Mouse (Mus musculus): Measurements from ENCODE around the gene 9530003J23Rik. TPM values are rescaled to one million over a fixed set of nuclear protein-coding genes. Genes with fewer than 3 reads are reported as not detected.

Gene 9530003J23Rik
- polyA plus RNA-seq, 1 experiment from 2014 or later = not detected

- WGBS = 87% methylated on average over 3 of the region's 3 CpGs
- no peak for DNase-seq (ENCODE audit: extremely low spot score, low spot score)
- no peaks in the 10 kb centered on the region for H3K36me3 ChIP-seq (replicated peaks)
These were observed 41.8 kb downstream of the 9530003J23Rik start for GRCm38 (mm10) chr10:117196696-117197095.

GRCm38 (mm10) chr10:117195748-117196147, 42.8 kb downstream of the 9530003J23Rik start:
- Histone ChIP-seq H3K4me3 (no peak overlapping the region), H3K27ac (no peak overlapping the region), H3K36me3 (replicated peaks) (no peaks in the 10 kb centered on the region), H3K27me3 (ENCODE audit: poor library complexity, severe bottlenecking) (no peaks in the 10 kb centered on the region), H3K4me1 (no peaks in the 10 kb centered on the region), H3K9me3 (no peaks in the 10 kb centered on the region)
- DNase-seq (ENCODE audit: extremely low spot score, low spot score) = no peak
- WGBS = 90% methylated on average over 4 of the region's 4 CpGs

More at GRCm38 (mm10) chr10:117196696-117197095, 41.8 kb downstream of the 9530003J23Rik start:
- Histone ChIP-seq H3K4me1 (no peaks in the 10 kb centered on the region), H3K27ac (no peak overlapping the region), H3K27me3 (ENCODE audit: poor library complexity, severe bottlenecking) (no peaks in the 10 kb centered on the region), H3K9me3 (no peaks in the 10 kb centered on the region), H3K4me3 (no peak overlapping the region)

GRCm38 (mm10) chr10:117195005-117195404, 43.5 kb downstream of the 9530003J23Rik start:
- WGBS = 90% methylated on average over 12 of the region's 12 CpGs
- no peaks in the 10 kb centered on the region for H3K4me1 ChIP-seq
- H3K27me3 ChIP-seq (ENCODE audit: poor library complexity, severe bottlenecking) = no peaks in the 10 kb centered on the region
- H3K36me3 ChIP-seq (replicated peaks) = no peaks in the 10 kb centered on the region
- no peak overlapping the region for H3K27ac ChIP-seq
- H3K9me3 ChIP-seq = no peaks in the 10 kb centered on the region
- DNase-seq (ENCODE audit: extremely low spot score, low spot score) = no peak
- H3K4me3 ChIP-seq = no peak overlapping the region

- Histone ChIP-seq H3K27me3 (ENCODE audit: poor library complexity, severe bottlenecking) (no peaks in the 10 kb centered on the region), H3K4me3 (no peak overlapping the region), H3K4me1 (no peaks in the 10 kb centered on the region), H3K36me3 (replicated peaks) (no peaks in the 10 kb centered on the region), H3K9me3 (no peaks in the 10 kb centered on the region), H3K27ac (no peak overlapping the region)
- WGBS = 85% methylated on average over 5 of the region's 5 CpGs
- DNase-seq (ENCODE audit: extremely low spot score, low spot score) = no peak
These were observed 45.1 kb downstream of the 9530003J23Rik start for GRCm38 (mm10) chr10:117193364-117193763.

- Histone ChIP-seq H3K27me3 (ENCODE audit: poor library complexity, severe bottlenecking) (no peaks in the 10 kb centered on the region), H3K4me3 (no peak overlapping the region), H3K36me3 (replicated peaks) (no peaks in the 10 kb centered on the region), H3K9me3 (no peaks in the 10 kb centered on the region), H3K4me1 (peaks cover 6% of the 10 kb centered on the region), H3K27ac (no peak overlapping the region)
- WGBS = 84% methylated on average over 9 of the region's 9 CpGs
- no peak for DNase-seq (ENCODE audit: extremely low spot score, low spot score)
These were observed 53.0 kb downstream of the 9530003J23Rik start for GRCm38 (mm10) chr10:117185399-117186089.

Other genes starting within 250 kb of the 9530003J23Rik start
- not detected in 2 replicates for gene Lrrc10, start 193.4 kb downstream of the 9530003J23Rik start, polyA plus RNA-seq (2016; fragmentation: Nextera tagmentation; extraction: Ambion mirVana)
- 332 and 337 TPM in 2 replicates for gene Cct2, start 174.9 kb downstream of the 9530003J23Rik start, polyA plus RNA-seq (2016; fragmentation: Nextera tagmentation; extraction: Ambion mirVana)
- 15.8 and 18.1 TPM in 2 replicates for gene Frs2, start 90.2 kb downstream of the 9530003J23Rik start, polyA plus RNA-seq (2016; fragmentation: Nextera tagmentation; extraction: Ambion mirVana)
- 122 and 123 TPM in 2 replicates for gene Yeats4, start 14.2 kb downstream of the 9530003J23Rik start, polyA plus RNA-seq (2016; fragmentation: Nextera tagmentation; extraction: Ambion mirVana)
- 8.4 and 10.0 TPM in 2 replicates for gene Lyz2, start 43.6 kb upstream of the 9530003J23Rik start, polyA plus RNA-seq (2016; fragmentation: Nextera tagmentation; extraction: Ambion mirVana)
- gene Lyz1, start 54.2 kb upstream of the 9530003J23Rik start, polyA plus RNA-seq (2016; fragmentation: Nextera tagmentation; extraction: Ambion mirVana) = not detected in 2 replicates
- 243 and 253 TPM in 2 replicates for gene Cpsf6, start 141.3 kb upstream of the 9530003J23Rik start, polyA plus RNA-seq (2016; fragmentation: Nextera tagmentation; extraction: Ambion mirVana)

Measured in forebrain, embryonic 10.5 days (tissue).